Mouse (Mus musculus): ENCODE data around the gene Faf1.
"Not testable (repeated sequence)": the region's sequence is repeated elsewhere in the genome, so short reads cannot be mapped to it uniquely, and the experiment has no call there.

The Faf1 gene

GRCm38 (mm10) chr4:109662271-109662670 is 14.1 kb upstream of the Faf1 start:
- in situ Hi-C loops (cut with MboI, MseI) = loop anchor here in 1 of 2 experiments (25.0 kb wide), 1 partner anchor 825 kb away; the partner anchor contains the start of genes A730015C16Rik, Btf3l4, Kti12 and Txndc12

GRCm38 (mm10) chr4:109664091-109664490 is 12.3 kb upstream of the Faf1 start:
- in situ Hi-C loops (cut with MboI, MseI) = loop anchor here in 1 of 2 experiments (25.0 kb wide), 1 partner anchor 827 kb away; the partner anchor contains the start of genes A730015C16Rik, Btf3l4, Kti12 and Txndc12

DNA sequence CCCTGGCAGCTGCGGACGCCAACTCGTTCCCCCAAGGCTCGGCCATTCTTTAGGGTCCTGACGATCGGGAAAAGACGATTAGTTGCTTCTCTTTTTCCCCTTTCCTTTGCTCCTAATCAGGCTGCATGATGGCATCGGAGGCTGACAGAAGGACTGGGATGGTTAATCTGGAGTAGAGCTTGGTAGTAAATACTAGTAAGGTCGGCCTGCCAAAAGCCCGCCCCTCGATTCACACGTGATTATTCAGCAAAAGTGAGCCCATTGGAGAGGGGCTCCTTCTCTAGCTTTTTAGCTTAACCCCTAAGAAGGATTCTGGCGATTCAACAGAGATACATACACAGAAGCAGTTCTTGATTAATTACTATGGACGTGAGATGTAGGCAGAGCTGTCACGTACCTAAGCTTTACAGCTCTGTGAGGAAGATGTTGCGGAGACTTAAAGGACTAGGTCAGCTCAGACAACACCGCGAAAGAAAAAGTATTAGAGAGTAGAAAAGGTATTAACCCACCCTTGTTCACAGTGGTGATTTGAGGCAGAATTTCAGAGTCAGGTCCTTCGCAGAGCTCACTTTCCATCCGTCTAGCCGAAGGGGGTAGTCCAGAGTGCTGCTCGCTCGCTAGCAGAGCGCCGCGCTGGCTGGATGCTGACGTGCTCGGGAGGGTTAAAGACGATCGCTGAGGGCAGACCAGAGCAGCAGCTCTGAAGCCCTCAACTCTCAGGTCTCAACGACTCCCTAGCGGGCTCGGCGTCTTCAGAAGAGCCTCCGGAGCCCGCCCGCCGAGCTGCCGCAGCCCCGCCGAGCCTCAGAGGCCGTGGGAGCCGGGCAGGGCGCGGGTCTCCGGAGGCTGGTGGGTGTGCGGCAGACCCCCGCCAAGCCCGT is 11.0 kb upstream of the Faf1 start:
- in situ Hi-C loops (cut with MboI, MseI) = loop anchor here (5.0 to 25.0 kb wide), 2 partner anchors 178 to 828 kb away; partner anchors contain the start of genes A730015C16Rik (in 1 of the 2), Btf3l4 (in 1 of the 2), Kti12 (in 1 of the 2) and Txndc12 (in 1 of the 2)

DNA sequence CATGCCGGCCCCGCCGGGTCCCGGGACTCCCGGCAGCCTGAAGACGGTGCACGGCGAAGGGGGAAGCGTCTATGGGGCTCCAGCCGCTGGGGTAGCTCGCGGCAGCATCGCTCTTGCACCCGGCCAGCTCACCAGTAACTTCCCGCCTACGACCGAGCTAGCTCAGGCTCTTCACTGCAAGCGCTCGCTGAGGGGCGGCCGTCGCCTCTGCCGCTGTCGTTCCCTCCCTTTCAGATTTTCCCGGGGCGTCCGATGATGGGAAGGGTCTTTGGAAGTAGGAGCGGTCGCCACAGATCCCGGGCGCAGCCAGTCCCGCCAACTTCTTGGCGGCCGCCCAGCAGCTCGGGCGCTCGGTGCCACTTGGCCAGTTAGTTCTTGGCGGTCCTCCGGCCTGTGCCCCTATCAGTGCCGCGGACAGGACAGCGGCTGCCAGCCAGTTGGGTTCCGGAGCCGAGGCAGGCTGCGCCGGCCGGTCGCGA is 10.4 kb upstream of the Faf1 start:
- in situ Hi-C loops (cut with MboI, MseI) = loop anchor here (5.0 to 25.0 kb wide), 2 partner anchors 179 to 829 kb away; partner anchors contain the start of genes A730015C16Rik (in 1 of the 2), Btf3l4 (in 1 of the 2), Kti12 (in 1 of the 2) and Txndc12 (in 1 of the 2)

DNA sequence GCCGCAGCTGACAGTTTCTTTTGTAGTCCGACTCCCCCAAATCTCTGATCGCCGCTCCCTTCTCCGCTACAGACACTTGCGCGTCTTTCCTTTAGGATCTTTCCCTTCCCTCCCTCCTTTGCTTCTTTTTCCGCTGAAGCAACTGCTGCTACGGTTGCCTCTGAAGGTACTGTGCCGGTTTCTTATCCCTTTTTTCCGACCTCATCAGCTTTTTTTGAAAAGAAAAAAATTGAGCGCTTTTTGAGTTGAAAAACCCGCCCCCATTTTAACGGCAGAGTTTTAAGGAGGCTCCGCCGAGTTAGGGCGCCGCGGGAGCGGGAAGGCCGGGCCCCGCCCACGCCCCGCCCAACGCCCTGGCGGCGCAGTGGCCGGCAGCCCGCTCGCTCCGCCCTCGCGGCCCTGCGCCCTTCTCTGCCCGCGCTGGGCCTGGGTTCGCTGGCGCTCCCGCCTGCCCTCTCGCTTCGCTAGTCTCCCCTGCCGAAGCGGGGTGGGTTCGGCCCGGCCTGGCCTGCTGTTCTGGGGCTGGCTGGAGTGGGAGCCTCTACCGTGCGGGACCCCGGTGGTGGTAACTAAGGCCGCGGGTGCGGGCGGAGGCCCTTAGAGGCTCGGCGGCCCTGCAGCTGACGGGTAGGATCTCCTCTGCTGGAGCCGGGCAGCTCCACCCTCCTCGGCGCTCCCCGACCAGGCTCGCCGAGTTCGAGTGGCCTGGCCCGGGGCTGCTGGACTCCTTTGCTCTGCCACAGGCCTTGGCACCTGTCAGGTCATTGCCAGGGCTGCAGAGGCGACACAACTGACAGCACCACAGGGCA is 9.7 kb upstream of the Faf1 start, which contains the start of gene Cdkn2c:
TSS of gene Cdkn2c (minus strand) at position 729 of the 809 bp plus-strand sequence.
- in situ Hi-C loops (cut with MboI, MseI) = loop anchor here (5.0 to 25.0 kb wide), 2 partner anchors 179 to 829 kb away; partner anchors contain the start of genes A730015C16Rik (in 1 of the 2), Btf3l4 (in 1 of the 2), Kti12 (in 1 of the 2) and Txndc12 (in 1 of the 2)

DNA sequence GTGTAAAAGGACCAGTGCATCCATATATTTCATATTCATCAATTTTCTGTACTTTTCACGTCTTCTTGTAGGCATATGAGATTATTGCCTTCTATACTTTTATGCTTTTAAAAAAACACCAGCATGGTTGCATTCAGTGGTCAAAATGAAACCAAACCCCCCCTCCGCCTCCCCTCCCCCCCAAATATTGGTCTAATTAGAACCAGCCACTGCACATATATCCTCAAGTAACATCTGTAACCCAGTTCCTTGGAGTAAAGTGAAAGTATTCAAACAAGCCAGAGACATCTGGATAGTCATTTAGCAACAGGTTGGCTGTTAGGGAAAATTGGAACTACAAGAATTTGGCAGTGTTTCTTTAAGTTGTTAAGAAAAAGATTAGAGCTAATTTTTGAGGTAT is 8.9 kb upstream of the Faf1 start:
- in situ Hi-C loops (cut with MboI, MseI) = loop anchor here (5.0 to 25.0 kb wide), 2 partner anchors 180 to 830 kb away; partner anchors contain the start of genes A730015C16Rik (in 1 of the 2), Btf3l4 (in 1 of the 2), Kti12 (in 1 of the 2) and Txndc12 (in 1 of the 2)

GRCm38 (mm10) chr4:109670213-109670612 is 6.2 kb upstream of the Faf1 start:
- in situ Hi-C loops (cut with MboI, MseI) = loop anchor here in 1 of 2 experiments (25.0 kb wide), 1 partner anchor 833 kb away; the partner anchor contains the start of genes A730015C16Rik, Btf3l4, Kti12 and Txndc12

DNA sequence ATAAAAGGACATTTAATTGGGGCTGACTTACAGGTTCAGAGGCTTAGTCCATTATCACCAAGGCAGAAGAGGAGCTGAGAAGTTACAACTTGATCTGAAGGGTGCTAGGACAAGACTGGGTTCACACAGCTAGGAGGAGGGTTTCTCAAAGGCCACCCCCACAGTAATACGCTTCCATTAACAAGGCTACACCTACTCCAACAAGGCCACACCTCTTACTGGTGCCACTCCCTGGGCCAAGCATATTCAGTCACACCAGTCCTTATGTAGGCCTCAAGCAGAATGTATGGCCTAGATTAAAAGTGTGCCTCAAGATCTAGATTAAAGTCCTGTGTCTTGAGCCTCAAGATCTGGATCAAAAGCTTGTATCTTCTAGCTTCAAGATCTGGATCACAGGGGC is 4.4 kb upstream of the Faf1 start:
- in situ Hi-C loops (cut with MboI, MseI) = loop anchor here in 1 of 2 experiments (25.0 kb wide), 1 partner anchor 835 kb away; the partner anchor contains the start of genes A730015C16Rik, Btf3l4, Kti12 and Txndc12

DNA sequence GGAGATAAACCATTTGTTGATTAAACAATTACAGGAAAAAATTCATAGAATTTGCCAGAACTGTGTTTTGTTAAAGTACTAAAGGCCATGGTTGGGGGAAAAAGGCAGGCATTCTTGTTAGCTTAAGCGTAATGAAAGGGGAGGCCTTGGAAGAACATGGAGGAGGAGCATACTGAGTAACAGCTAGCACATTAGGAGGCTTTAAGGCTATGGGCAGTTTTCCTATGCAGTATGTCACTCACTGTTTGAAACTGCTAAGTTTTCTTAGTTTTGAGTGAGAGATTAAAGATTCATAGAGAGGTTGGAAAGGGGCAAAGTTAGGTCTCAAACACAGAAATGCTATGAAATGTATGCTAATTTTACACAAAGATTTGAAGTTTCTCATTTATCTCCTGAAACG is 2.3 kb upstream of the Faf1 start:
- in situ Hi-C loops (cut with MboI, MseI) = loop anchor here in 1 of 2 experiments (25.0 kb wide), 1 partner anchor 837 kb away; the partner anchor contains the start of genes A730015C16Rik, Btf3l4, Kti12 and Txndc12

DNA sequence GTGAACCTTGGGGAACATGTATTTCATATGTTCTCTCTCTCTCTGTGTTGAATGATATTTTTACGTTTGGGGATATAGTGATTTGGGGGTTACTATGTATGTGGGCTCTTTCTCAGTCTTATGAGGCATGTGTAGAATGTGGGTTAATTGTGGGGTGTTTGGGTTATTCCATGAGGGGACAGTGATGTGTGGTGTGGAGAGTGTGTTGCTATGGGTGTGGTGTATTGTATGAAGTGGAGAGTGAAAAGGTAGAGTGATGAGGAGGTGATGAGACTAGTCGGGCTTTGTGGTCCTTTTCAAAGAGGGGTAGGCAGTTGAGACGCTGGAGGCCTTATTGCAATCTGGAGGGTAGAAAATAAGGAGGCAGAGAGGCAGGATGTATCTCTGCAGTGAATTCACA is 833 bp downstream of the Faf1 start:
- in situ Hi-C loops (cut with MboI, MseI) = no loop called here

DNA sequence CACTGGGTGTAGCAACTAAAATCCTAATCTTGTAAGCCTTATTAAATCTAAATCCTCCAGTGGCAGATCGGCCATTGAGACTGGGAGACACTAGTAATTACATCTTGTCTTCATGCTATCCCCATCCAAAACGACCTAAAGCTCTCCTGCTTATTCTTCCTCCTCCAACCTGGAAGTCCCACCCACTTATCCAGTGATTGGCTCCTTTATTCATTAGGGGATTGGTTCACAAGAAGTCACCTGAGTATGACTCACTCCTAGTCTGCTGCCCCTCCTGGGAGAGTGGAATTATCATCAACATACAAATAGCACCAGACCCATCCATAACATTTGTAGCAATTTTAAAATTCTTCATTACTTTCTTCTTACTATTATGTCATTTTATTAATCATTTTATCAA is 7.2 kb downstream of the Faf1 start:
- in situ Hi-C loops (cut with MboI, MseI) = no loop called here

DNA sequence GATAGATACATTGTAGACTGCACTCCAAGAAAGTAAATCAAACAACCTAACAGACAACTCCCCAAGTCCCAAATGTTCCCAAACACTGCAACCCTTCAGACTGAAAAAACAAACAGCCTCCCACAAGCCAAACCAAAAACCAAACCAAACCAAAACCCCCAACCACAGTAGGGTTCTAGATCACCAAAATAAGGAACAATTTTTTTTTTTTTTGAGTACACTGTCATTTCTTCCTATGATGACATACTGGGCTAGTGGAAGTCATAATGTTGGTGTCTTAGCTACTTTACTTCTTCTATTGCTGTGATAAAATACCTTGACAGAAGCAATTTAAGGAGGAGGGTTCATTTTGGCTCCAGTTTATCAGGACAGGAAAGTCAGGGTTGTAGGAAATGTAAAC is 16.3 kb downstream of the Faf1 start:
- in situ Hi-C loops (cut with MboI, MseI) = no loop called here

DNA sequence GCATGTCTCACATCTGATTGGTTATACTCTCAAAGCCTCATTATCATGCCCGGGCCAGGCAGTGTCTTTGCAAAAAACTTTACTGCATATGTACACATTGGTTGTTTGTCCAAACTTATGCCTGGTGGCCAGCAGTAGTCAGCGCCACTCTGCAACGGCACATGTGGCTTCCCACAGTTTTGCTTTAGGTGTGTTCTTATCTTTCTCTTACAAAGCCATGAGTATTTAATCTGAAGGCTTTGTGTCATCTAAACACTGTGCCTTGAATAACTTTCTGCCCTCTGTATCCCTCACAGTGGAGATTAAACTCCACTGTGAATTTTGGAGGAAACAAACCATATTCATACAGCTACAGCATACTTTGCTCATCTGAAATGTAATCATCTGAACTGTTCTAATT is 24.3 kb downstream of the Faf1 start:
- in situ Hi-C loops (cut with MboI, MseI) = not testable (repeated sequence)

DNA sequence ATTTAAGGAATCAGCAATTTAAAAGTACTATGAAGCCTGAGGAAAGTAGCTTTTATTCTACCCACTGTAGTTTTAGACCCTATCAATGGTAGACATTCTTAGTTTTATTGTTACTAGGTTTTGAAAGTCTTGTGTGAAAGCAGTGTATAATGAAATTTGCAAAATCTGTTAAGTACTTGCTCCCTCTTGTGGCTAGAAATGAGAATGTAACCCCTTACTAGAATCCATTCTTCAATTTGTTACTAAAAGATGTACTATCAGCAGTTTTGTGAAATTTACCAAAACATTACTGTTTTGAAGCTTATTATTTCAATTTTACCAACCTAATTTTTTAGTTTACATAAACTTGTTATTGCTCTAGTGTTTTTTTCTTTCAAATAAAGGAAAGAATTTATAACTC is 27.2 kb downstream of the Faf1 start:
- in situ Hi-C loops (cut with MboI, MseI) = no loop called here

DNA sequence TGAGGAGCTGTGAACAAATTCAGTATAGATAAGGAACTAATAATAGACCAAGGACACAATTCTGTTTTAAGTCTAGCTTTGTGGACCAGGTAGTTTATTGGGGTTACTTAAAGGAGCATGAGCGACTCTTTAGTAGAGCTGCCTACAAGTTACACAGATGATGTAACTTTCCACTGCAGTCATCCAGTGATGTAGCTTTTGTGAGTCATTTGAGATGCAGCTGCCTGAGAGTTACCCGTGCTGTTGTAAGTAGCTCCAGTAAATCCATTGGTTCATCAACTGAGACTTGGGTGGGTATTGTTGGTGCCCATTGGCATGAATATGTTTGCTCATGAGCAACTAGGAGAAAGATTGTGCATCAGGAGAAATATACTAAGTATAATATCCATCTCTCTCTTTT is 29.0 kb downstream of the Faf1 start:
- in situ Hi-C loops (cut with MboI, MseI) = no loop called here

DNA sequence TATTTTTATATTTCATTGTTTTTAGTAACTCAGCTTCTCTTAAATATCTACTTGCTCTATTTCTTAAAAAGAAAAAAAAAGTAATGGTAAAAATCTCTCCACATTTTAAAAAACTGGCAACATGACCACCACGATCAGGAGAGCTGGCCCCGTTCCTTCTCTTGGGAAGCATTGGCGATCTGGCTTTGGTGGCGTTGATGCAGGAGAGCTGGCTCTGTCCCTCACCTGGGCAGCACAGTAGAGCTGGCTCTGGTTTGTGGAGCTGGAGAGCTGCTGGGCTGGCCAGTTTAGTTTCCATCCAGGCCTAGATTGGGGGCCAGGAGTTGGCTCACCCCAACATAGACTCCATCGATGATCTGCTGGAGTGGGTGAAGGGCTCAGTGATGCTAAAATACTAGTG is 42.9 kb downstream of the Faf1 start:
- in situ Hi-C loops (cut with MboI, MseI) = loop anchor here in 1 of 2 experiments (10.0 kb wide), 1 partner anchor 214 kb away; no protein-coding TSS in a partner anchor

- in situ Hi-C loops (cut with MboI, MseI) = loop anchor here in 1 of 2 experiments (5.0 kb wide), 1 partner anchor 297 kb away; no protein-coding TSS in a partner anchor
Observed at GRCm38 (mm10) chr4:109729281-109729680, 52.9 kb downstream of the Faf1 start.

DNA sequence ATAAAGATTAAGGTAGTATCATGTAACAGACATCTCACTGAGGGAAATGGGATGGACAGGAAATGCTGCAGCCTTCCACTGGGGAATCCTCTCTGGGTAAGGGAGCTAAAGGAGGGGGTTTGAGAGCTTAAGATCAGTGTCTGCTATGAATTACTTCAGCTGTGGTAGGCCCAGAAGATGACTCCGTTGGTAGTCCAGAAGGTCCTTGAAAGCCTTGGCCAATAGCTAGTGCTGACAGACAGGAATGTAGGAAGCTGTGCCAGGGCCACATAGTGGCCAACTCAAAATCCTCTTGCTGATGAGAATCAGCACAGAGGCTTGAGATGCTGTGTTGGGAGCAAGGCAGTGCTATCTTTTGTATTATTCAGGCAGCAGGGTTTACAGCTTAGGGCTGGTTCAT is 59.4 kb downstream of the Faf1 start:
- in situ Hi-C loops (cut with MboI, MseI) = loop anchor here in 1 of 2 experiments (5.0 kb wide), 1 partner anchor 98 kb away; no protein-coding TSS in a partner anchor

DNA sequence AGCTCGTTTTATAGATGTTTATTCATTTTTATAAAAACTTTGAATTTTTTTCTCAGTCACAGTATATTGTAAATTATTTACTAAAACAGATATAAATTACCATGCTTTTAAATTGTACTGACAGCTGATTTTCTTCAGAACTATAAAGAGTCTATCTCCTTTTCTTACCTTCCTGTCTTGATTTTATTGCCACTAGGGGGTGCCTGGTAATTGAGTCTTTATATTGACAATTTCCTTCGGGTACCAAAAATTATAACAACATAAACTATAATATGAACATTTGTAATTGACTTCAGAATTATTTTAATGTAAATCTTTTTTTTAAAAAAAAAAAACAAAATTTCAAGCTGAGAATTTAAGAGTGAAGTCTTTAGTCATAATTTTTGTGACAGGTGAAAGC is 67.6 kb downstream of the Faf1 start:
- in situ Hi-C loops (cut with MboI, MseI) = no loop called here

GRCm38 (mm10) chr4:109759031-109759430 is 82.6 kb downstream of the Faf1 start:
- in situ Hi-C loops (cut with MboI, MseI) = loop anchor here in 1 of 2 experiments (5.0 kb wide), 1 partner anchor 263 kb away; no protein-coding TSS in a partner anchor
